Comparison of ENCODE assay signal across 11 mouse cellular contexts in the genomic region with DNA sequence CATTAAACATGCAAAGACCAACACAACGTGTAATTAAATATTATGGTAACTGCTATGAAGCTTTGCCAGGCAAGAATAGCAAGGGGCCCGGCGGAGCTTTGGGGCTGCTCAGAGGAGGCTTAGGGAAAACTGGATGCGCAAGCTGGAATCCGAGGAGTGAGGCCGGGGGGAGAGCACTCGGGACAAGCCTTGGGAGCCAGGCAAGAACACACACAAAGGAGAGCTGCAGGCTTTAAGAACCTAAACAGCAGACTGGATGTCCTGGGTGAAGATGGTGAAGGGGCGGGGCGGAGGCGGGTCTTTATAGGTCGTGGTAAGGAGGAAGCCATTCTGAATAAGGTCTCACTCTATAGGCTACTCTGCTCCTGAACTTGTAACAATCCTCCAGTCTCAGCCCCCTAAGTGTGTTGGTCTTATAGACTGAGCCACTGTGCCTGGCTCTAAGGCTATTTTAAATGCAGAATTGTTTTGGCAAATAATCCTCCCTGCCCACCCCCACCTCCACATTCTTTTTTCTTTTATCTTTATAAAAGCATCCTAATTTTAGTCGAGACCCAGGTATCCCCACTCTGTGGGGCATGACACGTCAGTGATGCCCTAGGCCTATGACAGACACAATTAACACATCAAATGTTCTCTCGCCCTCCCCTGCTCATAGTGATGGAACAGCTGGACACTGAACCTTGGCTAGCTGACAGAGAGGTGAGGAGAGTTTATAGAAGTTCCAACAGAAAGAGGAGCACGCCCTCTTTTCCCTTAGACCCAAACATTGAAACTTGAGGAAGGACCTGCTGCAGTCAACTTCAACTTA. TPM values are rescaled to one million over a fixed set of nuclear protein-coding genes. Genes with fewer than 3 reads are reported as not detected.
DNase-seq lines count a peak whose midpoint lies in the region; ATAC-seq and TF ChIP-seq lines count a peak whose summit lies in the region.
"Had no signal": no experiment of that assay in that cellular context is flagged by ENCODE, and none has a peak within 500 bp of the region (broad histone marks: within the 10 kb centered on the region; RNA-seq: fewer than 3 reads in every experiment).

No protein-coding gene starts in this region.

- peaks cover 11% of the 10 kb centered on the region; the same call in 1 of the 2 replicates for H3K4me1 ChIP-seq in embryonic fibroblast, embryonic 13.5 days (ENCODE audit: control insufficient read depth, insufficient read depth, low read length)
- peaks cover 3% of the 10 kb centered on the region; the same call in 1 of the 2 replicates for H3K4me1 ChIP-seq in intestine, postnatal 0 days (replicated peaks; ENCODE audit: control insufficient read depth, insufficient read depth, low read length)

- TF ChIP-seq POLR2A in embryonic fibroblast, embryonic 13.5 days (IDR thresholded peaks at IDR 0.05; ENCODE audit: low read depth, low read length): no peak

- no peak for TF ChIP-seq CTCF in layer of hippocampus, adult 2 months (conservative IDR thresholded peaks at IDR 0.05)
- no peak for TF ChIP-seq CTCF in embryonic fibroblast, embryonic 13.5 days (IDR thresholded peaks at IDR 0.05; ENCODE audit: borderline replicate concordance, insufficient read depth, low read length)
- TF ChIP-seq CTCF in intestine, postnatal 0 days (IDR thresholded peaks at IDR 0.05; ENCODE audit: low read depth): no peak

- H3K4me2 ChIP-seq in intestine, postnatal 0 days (replicated peaks; ENCODE audit: low read depth): 0 out of 2 replicates have a peak overlapping the region, but pooled peaks have one; percentile 3

- no peak for DNase-seq in layer of hippocampus, adult 2 months (ENCODE audit: low spot score in 2 of 2)
- no peak for DNase-seq in layer of hippocampus, adult 8-10 months (ENCODE audit: low spot score in 2 of 2)
- peak; percentile 47 for DNase-seq in retina, postnatal 1 day
- DNase-seq in urinary bladder, postnatal 4 days (ENCODE audit: low spot score in 2 of 2): no peak
- DNase-seq in left cerebral cortex, postnatal 14 days (ENCODE audit: low spot score in 2 of 2): no peak
- no peak for DNase-seq in cerebellum, postnatal 14 days
- DNase-seq: heart, postnatal 4 days; right cerebral cortex, adult 18-20 months had no signal

- H3K27me3 ChIP-seq in intestine, postnatal 0 days (replicated peaks; ENCODE audit: control insufficient read depth, insufficient read depth, low read length): no peaks in the 10 kb centered on the region
- H3K27me3 ChIP-seq: CH12.LX had no signal

- no peak overlapping the region for H3K4me3 ChIP-seq in layer of hippocampus, adult 2 months
- no peak overlapping the region for H3K4me3 ChIP-seq in embryonic fibroblast, embryonic 13.5 days (ENCODE audit: insufficient read depth, low read length)
- no peak overlapping the region for H3K4me3 ChIP-seq in intestine, postnatal 0 days (ENCODE audit: low read depth, low read length)

- H3K9me3 ChIP-seq in intestine, postnatal 0 days (ENCODE audit: control insufficient read depth): no peaks in the 10 kb centered on the region

- peak; percentile 17; the same call in 1 of the 2 replicates for ATAC-seq in intestine, postnatal 0 days

- 51% methylated on average over 15 of the region's 15 CpGs for WGBS in intestine, postnatal 0 days

- peak overlapping the region; percentile 21; the same call in 1 of the 2 replicates for H3K27ac ChIP-seq in layer of hippocampus, adult 2 months
- H3K27ac ChIP-seq in embryonic fibroblast, embryonic 13.5 days (ENCODE audit: insufficient read depth, low read length): peak overlapping the region; percentile 50
- H3K27ac ChIP-seq in intestine, postnatal 0 days (ENCODE audit: low read depth, low read length): peak overlapping the region; percentile 60

- H3K9ac ChIP-seq in intestine, postnatal 0 days (ENCODE audit: low read depth, low read length): no peak overlapping the region

- peaks cover 3% of the 10 kb centered on the region; the same call in 1 of the 2 replicates for H3K36me3 ChIP-seq in intestine, postnatal 0 days (ENCODE audit: control insufficient read depth, insufficient read depth)

- intact Hi-C loops in left cerebral cortex, postnatal 14 days (cut with DNase I): no loop called here

RNA-seq across cellular contexts. Expression of a gene that starts 36.9 kb away (rescaled TPM):
- total RNA-seq in layer of hippocampus, adult 2 months (2021): 100 to 1,000 TPM; 240 to 260 TPM
- total RNA-seq in layer of hippocampus, adult 8-10 months (2022): 100 to 1,000 TPM; 158 to 231 (median 197) TPM
- 22.0 and 36.9 TPM in 2 replicates for polyA plus RNA-seq in embryonic fibroblast, embryonic 13.5 days (2011; ENCODE audit: insufficient read length, low read depth, missing spikeins)
- polyA plus RNA-seq in intestine, postnatal 0 days (2015; fragmentation: Nextera tagmentation; extraction: Ambion mirVana): 22.0 and 25.6 TPM in 2 replicates
- total RNA-seq in left cerebral cortex, postnatal 14 days (2021): 10 to 100 TPM; 50.1 to 54.8 TPM
